Mouse (Mus musculus): ENCODE measurements around the gene Gnb1. TPM values are rescaled to one million over a fixed set of nuclear protein-coding genes. Genes with fewer than 3 reads are reported as not detected.

Gene Gnb1
- total RNA-seq, 2 experiments from 2014 or later, result 309 to 321 TPM

DNA sequence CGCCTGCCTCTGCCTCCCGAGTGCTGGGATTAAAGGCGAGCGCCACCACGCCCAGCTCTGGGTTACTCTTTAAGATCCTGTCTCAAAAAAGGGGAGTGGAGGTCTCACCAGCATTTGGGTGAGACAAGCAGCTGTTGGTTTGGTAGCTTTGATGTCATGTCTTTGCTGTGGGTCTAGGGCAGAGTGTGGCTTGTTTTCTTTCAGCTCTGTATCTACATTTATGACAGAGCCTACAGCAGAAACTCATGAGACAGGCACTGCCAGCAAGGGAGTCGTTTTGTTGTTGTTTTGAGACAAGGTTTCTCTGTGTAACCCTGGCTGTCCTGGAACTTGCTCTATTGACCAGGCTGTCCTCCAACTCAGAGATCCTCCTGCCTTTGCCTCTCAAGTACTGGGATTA is 112.6 kb downstream of the Gnb1 start:
- no peak for DNase-seq
- intact Hi-C loops (cut with DNase I), result no loop called here

DNA sequence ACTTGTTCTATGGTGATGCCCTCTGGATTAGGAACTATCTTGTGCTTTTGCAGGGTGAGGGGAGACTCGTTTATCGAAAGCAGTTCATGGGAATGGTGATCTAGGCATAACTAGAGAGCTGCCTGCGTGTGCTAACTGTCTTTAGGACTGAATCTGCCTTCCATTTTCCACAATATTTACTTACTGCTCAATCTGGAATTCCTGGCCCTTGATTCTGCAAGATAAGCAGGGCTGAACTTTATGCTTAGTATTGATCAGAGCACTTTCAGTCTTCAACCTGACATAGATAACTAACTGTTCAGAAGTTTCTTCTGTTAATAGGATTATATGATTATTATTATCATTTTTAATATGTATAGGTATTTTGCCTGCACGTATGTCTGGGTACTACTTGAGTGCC is 114.0 kb downstream of the Gnb1 start:
- no peak for DNase-seq
- intact Hi-C loops (cut with DNase I), result no loop called here

DNA sequence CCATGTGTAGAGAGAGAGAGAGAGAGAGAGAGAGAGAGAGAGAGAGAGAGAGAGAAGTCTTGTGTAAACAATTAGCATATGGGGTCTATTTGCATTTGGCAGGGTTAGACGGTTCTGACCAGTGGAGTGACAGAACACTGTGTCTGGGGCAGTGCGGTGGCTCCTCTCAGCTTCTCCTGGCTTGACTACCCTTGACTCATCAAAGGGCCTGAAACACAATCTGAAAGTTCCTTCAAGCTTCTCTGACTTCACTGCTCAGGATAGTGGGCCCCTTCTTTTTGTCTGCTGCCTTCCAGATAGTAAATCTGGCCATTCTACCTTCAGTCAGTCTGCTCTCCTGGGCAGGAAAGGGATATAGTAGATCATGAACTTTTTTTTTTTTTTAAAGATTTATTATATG is 115.7 kb downstream of the Gnb1 start:
- DNase-seq, result no peak
- intact Hi-C loops (cut with DNase I), result no loop called here

Other genes with a start within 250 kb of the Gnb1 start
- 10 to 100 TPM; 25.7 to 28.2 TPM for gene Faap20, start 241.6 kb upstream of the Gnb1 start, total RNA-seq (2021)
- 1 to 10 TPM; 1.7 to 2.3 TPM for gene Prkcz, start 130.0 kb upstream of the Gnb1 start, total RNA-seq (2021)
- gene Gabrd, start 93.2 kb upstream of the Gnb1 start, total RNA-seq (2021), result not detected
- gene Cfap74, start 82.2 kb upstream of the Gnb1 start, total RNA-seq (2021), result under 1 TPM; 0.30 to 0.34 TPM
- 1 to 10 TPM in 1 of 2 experiments, not detected in 1; 2.2 TPM for gene Tmem52, start 22.2 kb upstream of the Gnb1 start, total RNA-seq (2021)
- 10 to 100 TPM; 34.8 to 42.4 TPM for gene Nadk, start 71.0 kb downstream of the Gnb1 start, total RNA-seq (2021)
- 10 to 100 TPM; 12.2 to 13.1 TPM for gene Slc35e2, start 110.1 kb downstream of the Gnb1 start, total RNA-seq (2021)
- 10 to 100 TPM; 28.5 to 30.1 TPM for gene Cdk11b, start 133.5 kb downstream of the Gnb1 start, total RNA-seq (2021)
- not detected for gene Gm10563, start 154.0 kb downstream of the Gnb1 start, total RNA-seq (2021)
- 10 to 100 TPM; 24.9 to 25.9 TPM for gene Mmp23, start 162.0 kb downstream of the Gnb1 start, total RNA-seq (2021)
- gene Mib2, start 177.8 kb downstream of the Gnb1 start, total RNA-seq (2021), result 10 to 100 TPM; 21.9 to 22.5 TPM
- 1 to 10 TPM; 2.9 to 4.3 TPM for gene Fndc10, start 203.0 kb downstream of the Gnb1 start, total RNA-seq (2021)
- gene Ssu72, start 213.4 kb downstream of the Gnb1 start, total RNA-seq (2021), result 10 to 100 TPM; 58.3 to 59.2 TPM
- under 1 TPM; 0.47 to 0.69 TPM for gene Tmem240, start 243.4 kb downstream of the Gnb1 start, total RNA-seq (2021)